Mouse (Mus musculus) thymus, postnatal 14 days (tissue): ENCODE data around the gene Fam71e1.

Source experiments
- DNase-seq: peaks from one replicate; pipeline ENCODE4 v3.0.0; 2021

Fam71e1 gene

GRCm38 (mm10) chr7:44535657-44536589, 39.5 kb downstream of the Fam71e1 start:
- DNase-seq = no peak

- no peak for DNase-seq
Observed at GRCm38 (mm10) chr7:44536590-44536968, 40.2 kb downstream of the Fam71e1 start.

GRCm38 (mm10) chr7:44537009-44537408, 40.6 kb downstream of the Fam71e1 start:
- no peak for DNase-seq

GRCm38 (mm10) chr7:44537496-44537895, 41.1 kb downstream of the Fam71e1 start:
- no peak for DNase-seq

- DNase-seq = no peak
Observed at GRCm38 (mm10) chr7:44538756-44539624, 42.6 kb downstream of the Fam71e1 start.

- DNase-seq = peak; percentile 53
Observed at GRCm38 (mm10) chr7:44542555-44542954, 46.2 kb downstream of the Fam71e1 start.

GRCm38 (mm10) chr7:44543071-44543470, 46.7 kb downstream of the Fam71e1 start:
- peak; percentile 61 for DNase-seq

GRCm38 (mm10) chr7:44546274-44546673, 49.9 kb downstream of the Fam71e1 start:
- DNase-seq = no peak

- peak; percentile 53 for DNase-seq
Observed at GRCm38 (mm10) chr7:44547041-44547440, 50.7 kb downstream of the Fam71e1 start.

GRCm38 (mm10) chr7:44547725-44548124, 51.3 kb downstream of the Fam71e1 start:
- DNase-seq = peak; percentile 25

GRCm38 (mm10) chr7:44548497-44549087, 52.2 kb downstream of the Fam71e1 start, which contains the start of gene Pold1:
Gene Pold1 (minus strand): TSS chr7:44548849.
- DNase-seq = peak; percentile 100

GRCm38 (mm10) chr7:44549621-44550408, 53.4 kb downstream of the Fam71e1 start:
- DNase-seq = peak; percentile 31

GRCm38 (mm10) chr7:44550409-44550678, 54.0 kb downstream of the Fam71e1 start:
- no peak for DNase-seq
